Mouse (Mus musculus) stomach, embryonic 14.5 days (tissue): ENCODE measurements around the gene Dao. TPM values are rescaled to one million over a fixed set of nuclear protein-coding genes. Genes with fewer than 3 reads are reported as not detected.
A peak's percentile ranks its signal among the peaks of the same experiment; 100 is the strongest.

Experiments
- ATAC-seq: fragments of 200-750 bp; cut with Nextera tagmentation; 2 replicates; pipeline ENCODE4 v1.8.0; 2017; ENCODE audit warnings: low read depth, moderate TSS enrichment; ENCODE audit not compliant: insufficient number of reproducible peaks, insufficient read depth, low FRiP score
- H3K27ac ChIP-seq: fragments of 300-500 bp; sonication (generic); 2 replicates; pipeline ENCODE4 v1.5.1; 2014; ENCODE audit warnings: mild to moderate bottlenecking, low read length, moderate library complexity, mixed read lengths
- H3K27me3 ChIP-seq: fragments of 300-500 bp; sonication (generic); 2 replicates; pipeline ENCODE4 v1.6.1; 2014; ENCODE audit warnings: low read length, control low read depth, mixed read lengths; ENCODE audit not compliant: control insufficient read depth, insufficient read depth
- H3K36me3 ChIP-seq: fragments of 300-500 bp; sonication (generic); 2 replicates; pipeline ENCODE4 v1.6.1; 2014; ENCODE audit warnings: mild to moderate bottlenecking, control low read depth, low read length, moderate library complexity, mixed read lengths; ENCODE audit not compliant: control insufficient read depth, insufficient read depth
- H3K4me1 ChIP-seq: fragments of 300-500 bp; sonication (generic); 2 replicates; pipeline ENCODE4 v1.6.1; 2014; ENCODE audit warnings: low read length, control low read depth, mixed read lengths; ENCODE audit not compliant: control insufficient read depth, insufficient read depth
- H3K4me2 ChIP-seq: fragments of 300-500 bp; sonication (generic); replicated peaks from 2 replicates; pipeline ENCODE4 v1.6.1; 2014; ENCODE audit warnings: low read depth, low read length, control low read depth
- H3K4me3 ChIP-seq: fragments of 300-500 bp; sonication (generic); 2 replicates; pipeline ENCODE4 v1.5.1; 2014; ENCODE audit warnings: low read depth, low read length, control low read depth
- H3K9ac ChIP-seq: fragments of 300-500 bp; sonication (generic); replicated peaks from 2 replicates; pipeline ENCODE4 v1.6.1; 2014; ENCODE audit warnings: low read depth, mild to moderate bottlenecking, control low read depth, low read length, moderate library complexity, mixed read lengths
- H3K9me3 ChIP-seq: fragments of 300-500 bp; sonication (generic); 2 replicates; pipeline ENCODE4 v1.6.1; 2016; ENCODE audit warnings: low read depth, low read length, control low read depth; ENCODE audit not compliant: control insufficient read depth
- WGBS: fragments of 180-500 bp; shearing (Covaris S2); extraction: QIAGEN DNeasy Blood & Tissue Kit; methylation state at CpG from one replicate; pipeline ENCODE4 v1.1.7; 2014; 5-methylcytosine and 5-hydroxymethylcytosine counted together
- polyA plus RNA-seq: library from polyadenylated mRNA; unstranded; fragments of >200 nt; fragmentation: Nextera tagmentation; extraction: Ambion mirVana; gene quantifications from 2 replicates; pipeline ENCODE4 v1.2.1, GENCODE M21; 2014

The Dao gene
- polyA plus RNA-seq, 1 experiment from 2014 or later = 0.16 TPM

- H3K27me3 ChIP-seq = no peaks in the 10 kb centered on the region
- H3K9ac ChIP-seq = no peak overlapping the region
- H3K36me3 ChIP-seq = no peaks in the 10 kb centered on the region
- WGBS = 62% methylated on average over 1 of the region's 1 CpGs
- H3K27ac ChIP-seq = no peak overlapping the region; the same call in 1 of the 2 replicates
- H3K4me1 ChIP-seq = no peaks in the 10 kb centered on the region
- no peak overlapping the region for H3K4me3 ChIP-seq
- no peak overlapping the region for H3K4me2 ChIP-seq
- peak; percentile 20; the same call in 1 of the 2 replicates for ATAC-seq
- no peaks in the 10 kb centered on the region for H3K9me3 ChIP-seq
These were observed 37.4 kb downstream of the Dao start for GRCm38 (mm10) chr5:114040911-114041310.

GRCm38 (mm10) chr5:114041327-114041930 is 37.9 kb downstream of the Dao start:
- ATAC-seq = peak; percentile 87
- Histone ChIP-seq H3K27ac (no peak overlapping the region; the same call in 1 of the 2 replicates), H3K36me3 (no peaks in the 10 kb centered on the region), H3K27me3 (no peaks in the 10 kb centered on the region), H3K9ac (no peak overlapping the region), H3K9me3 (no peaks in the 10 kb centered on the region), H3K4me1 (no peaks in the 10 kb centered on the region), H3K4me3 (no peak overlapping the region), H3K4me2 (peak overlapping the region; percentile 19; the same call in 1 of the 2 replicates)
- 12% methylated on average over 15 of the region's 15 CpGs for WGBS

- Histone ChIP-seq H3K4me1 (no peaks in the 10 kb centered on the region), H3K9ac (no peak overlapping the region), H3K36me3 (no peaks in the 10 kb centered on the region), H3K9me3 (no peaks in the 10 kb centered on the region), H3K27me3 (no peaks in the 10 kb centered on the region), H3K4me3 (no peak overlapping the region), H3K4me2 (no peak overlapping the region), H3K27ac (no peak overlapping the region)
- no peak for ATAC-seq
- 75% methylated on average over 4 of the region's 4 CpGs for WGBS
These were observed 40.3 kb downstream of the Dao start for GRCm38 (mm10) chr5:114043800-114044199.

- 78% methylated on average over 1 of the region's 1 CpGs for WGBS
- Histone ChIP-seq H3K4me1 (no peaks in the 10 kb centered on the region), H3K9ac (no peak overlapping the region), H3K4me3 (no peak overlapping the region), H3K4me2 (no peak overlapping the region), H3K27me3 (no peaks in the 10 kb centered on the region), H3K9me3 (no peaks in the 10 kb centered on the region), H3K36me3 (no peaks in the 10 kb centered on the region), H3K27ac (no peak overlapping the region)
- ATAC-seq = no peak
These were observed 41.6 kb downstream of the Dao start for GRCm38 (mm10) chr5:114045134-114045533.

- Histone ChIP-seq H3K4me2 (no peak overlapping the region), H3K27ac (no peak overlapping the region), H3K9ac (no peak overlapping the region), H3K36me3 (no peaks in the 10 kb centered on the region), H3K4me1 (no peaks in the 10 kb centered on the region), H3K9me3 (no peaks in the 10 kb centered on the region), H3K4me3 (no peak overlapping the region), H3K27me3 (no peaks in the 10 kb centered on the region)
- ATAC-seq = no peak
- WGBS = 72% methylated on average over 3 of the region's 3 CpGs
These were observed 42.6 kb downstream of the Dao start for GRCm38 (mm10) chr5:114046151-114046550.

GRCm38 (mm10) chr5:114046604-114047003 is 43.1 kb downstream of the Dao start:
- Histone ChIP-seq H3K4me2 (no peak overlapping the region), H3K4me1 (no peaks in the 10 kb centered on the region), H3K4me3 (no peak overlapping the region), H3K9ac (no peak overlapping the region), H3K9me3 (no peaks in the 10 kb centered on the region), H3K36me3 (no peaks in the 10 kb centered on the region), H3K27me3 (no peaks in the 10 kb centered on the region), H3K27ac (no peak overlapping the region)
- no peak for ATAC-seq
- 44% methylated on average over 3 of the region's 3 CpGs for WGBS

- H3K9ac ChIP-seq = no peak overlapping the region
- H3K9me3 ChIP-seq = no peaks in the 10 kb centered on the region
- H3K36me3 ChIP-seq = no peaks in the 10 kb centered on the region
- H3K4me1 ChIP-seq = no peaks in the 10 kb centered on the region
- H3K27ac ChIP-seq = no peak overlapping the region
- WGBS = 79% methylated on average over 5 of the region's 5 CpGs
- no peak overlapping the region for H3K4me3 ChIP-seq
- no peak overlapping the region for H3K4me2 ChIP-seq
- ATAC-seq = no peak
- no peaks in the 10 kb centered on the region for H3K27me3 ChIP-seq
These were observed 43.7 kb downstream of the Dao start for GRCm38 (mm10) chr5:114047182-114047581.

- no peak overlapping the region for H3K4me2 ChIP-seq
- H3K9me3 ChIP-seq = no peaks in the 10 kb centered on the region
- no peaks in the 10 kb centered on the region for H3K36me3 ChIP-seq
- H3K27me3 ChIP-seq = no peaks in the 10 kb centered on the region
- H3K27ac ChIP-seq = no peak overlapping the region
- no peak overlapping the region for H3K4me3 ChIP-seq
- 48% methylated on average over 12 of the region's 12 CpGs for WGBS
- no peak overlapping the region for H3K9ac ChIP-seq
- no peaks in the 10 kb centered on the region; the same call in 1 of the 2 replicates for H3K4me1 ChIP-seq
- no peak for ATAC-seq
These were observed 45.3 kb downstream of the Dao start for GRCm38 (mm10) chr5:114048731-114049308.
